Mouse (Mus musculus): ENCODE measurements around the gene Cdk5rap3.

Gene Cdk5rap3

GRCm38 (mm10) chr11:96893203-96893842, 23.0 kb downstream of the Cdk5rap3 start:
- DNase-seq: no peak

DNA sequence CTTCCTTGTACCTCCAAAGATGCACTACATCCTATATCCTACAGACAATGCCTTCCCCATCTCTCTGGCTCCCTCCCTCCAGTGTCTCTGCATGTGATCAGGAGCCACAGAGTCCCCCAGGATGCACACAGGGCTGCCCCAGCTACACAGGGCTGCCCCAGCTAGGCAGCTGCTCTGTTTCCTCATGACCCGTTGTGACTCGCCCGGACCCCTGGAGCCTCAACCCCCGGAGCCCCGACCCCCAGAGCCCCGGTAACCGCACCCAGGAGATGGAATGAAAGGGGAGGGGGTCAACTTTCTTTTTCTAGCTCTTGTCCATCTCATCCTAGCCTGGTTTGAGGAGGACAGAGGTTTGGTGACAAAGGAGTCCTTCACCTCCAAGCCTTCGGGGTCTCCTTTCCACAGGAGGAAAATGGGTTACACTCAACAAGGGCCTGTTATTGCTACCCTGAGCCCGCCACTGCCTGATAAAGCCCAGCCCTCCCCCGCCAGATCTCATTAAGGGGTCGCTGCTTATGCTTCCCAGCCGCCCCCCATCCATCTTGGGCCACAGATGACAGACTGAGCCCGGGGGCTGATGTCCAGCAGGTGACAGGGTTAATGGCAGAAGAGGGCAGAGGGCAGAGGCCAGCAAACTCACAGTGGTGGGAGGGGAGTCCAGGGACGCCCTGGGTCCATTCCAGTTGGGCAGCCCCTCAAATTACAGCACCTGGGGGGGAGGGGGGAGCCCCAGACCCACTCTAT, 24.3 kb downstream of the Cdk5rap3 start:
- DNase-seq: no peak

GRCm38 (mm10) chr11:96886942-96887546, 29.3 kb downstream of the Cdk5rap3 start:
- no peak for DNase-seq

DNA sequence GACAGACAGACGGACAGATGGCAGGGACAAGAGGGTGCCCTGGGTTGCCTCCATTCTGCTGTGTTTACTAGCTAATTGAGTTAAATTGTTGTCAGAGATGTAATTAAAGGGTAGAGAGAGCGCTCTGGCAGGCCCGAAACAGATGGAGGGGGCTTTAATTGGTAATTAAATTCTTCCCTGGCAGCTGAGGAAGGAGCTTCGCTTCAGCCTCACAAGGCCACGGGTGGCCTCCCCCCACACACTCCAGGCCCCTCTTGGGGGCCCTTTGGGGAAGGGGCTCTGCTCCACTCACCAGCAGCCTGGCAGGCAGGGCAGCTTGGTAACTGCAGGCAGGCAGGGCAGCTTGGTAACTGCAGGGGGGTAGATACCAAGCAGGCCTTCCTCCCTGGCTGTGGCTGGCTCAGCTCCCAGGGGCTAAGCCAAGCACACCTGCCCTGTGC, 30.4 kb downstream of the Cdk5rap3 start:
- DNase-seq: no peak

- peak; percentile 48 to 80 for DNase-seq
Observed at GRCm38 (mm10) chr11:96880296-96880695, 36.0 kb downstream of the Cdk5rap3 start.

DNA sequence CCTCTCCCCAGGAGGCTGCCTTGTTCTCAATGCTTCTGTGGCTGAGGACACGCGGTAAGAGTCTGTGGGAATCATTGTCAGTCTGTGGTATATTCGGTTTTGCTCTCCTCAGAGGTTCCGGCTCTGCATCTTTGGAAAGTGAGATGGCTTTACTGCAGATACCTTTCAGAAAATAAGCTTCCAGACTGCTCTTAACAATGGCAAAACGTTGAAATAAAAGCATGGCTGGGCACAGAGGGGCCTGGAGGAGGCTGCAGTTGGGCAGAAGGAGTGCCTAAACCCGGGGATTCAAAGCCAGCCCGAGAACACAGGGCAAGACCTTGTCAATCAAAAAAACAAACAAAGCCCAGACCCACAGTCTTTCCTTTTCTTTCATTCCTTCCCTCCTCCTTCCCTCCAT, 36.9 kb downstream of the Cdk5rap3 start:
- no peak for DNase-seq

- DNase-seq: no peak
Observed at GRCm38 (mm10) chr11:96878715-96879114, 37.6 kb downstream of the Cdk5rap3 start.

DNA sequence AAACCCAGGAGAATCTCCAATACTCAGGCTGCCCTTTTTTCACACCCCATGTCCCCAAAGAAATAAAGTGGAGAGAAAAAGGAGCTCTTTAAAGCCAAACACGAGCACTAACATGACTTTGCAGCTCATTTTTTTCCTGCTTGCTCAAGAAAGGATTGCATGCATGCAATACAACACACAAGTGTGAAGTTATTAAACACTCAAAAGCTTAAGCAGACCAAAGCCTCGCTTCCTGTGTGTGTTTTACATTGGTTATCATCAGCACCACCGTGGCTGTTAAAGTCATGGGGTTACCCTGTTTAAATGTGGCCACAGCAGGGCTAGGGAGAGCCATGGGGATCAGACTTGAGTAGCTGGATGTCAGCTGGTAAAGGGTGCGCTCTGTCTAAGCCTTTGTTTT, 39.2 kb downstream of the Cdk5rap3 start:
- DNase-seq: no peak

DNA sequence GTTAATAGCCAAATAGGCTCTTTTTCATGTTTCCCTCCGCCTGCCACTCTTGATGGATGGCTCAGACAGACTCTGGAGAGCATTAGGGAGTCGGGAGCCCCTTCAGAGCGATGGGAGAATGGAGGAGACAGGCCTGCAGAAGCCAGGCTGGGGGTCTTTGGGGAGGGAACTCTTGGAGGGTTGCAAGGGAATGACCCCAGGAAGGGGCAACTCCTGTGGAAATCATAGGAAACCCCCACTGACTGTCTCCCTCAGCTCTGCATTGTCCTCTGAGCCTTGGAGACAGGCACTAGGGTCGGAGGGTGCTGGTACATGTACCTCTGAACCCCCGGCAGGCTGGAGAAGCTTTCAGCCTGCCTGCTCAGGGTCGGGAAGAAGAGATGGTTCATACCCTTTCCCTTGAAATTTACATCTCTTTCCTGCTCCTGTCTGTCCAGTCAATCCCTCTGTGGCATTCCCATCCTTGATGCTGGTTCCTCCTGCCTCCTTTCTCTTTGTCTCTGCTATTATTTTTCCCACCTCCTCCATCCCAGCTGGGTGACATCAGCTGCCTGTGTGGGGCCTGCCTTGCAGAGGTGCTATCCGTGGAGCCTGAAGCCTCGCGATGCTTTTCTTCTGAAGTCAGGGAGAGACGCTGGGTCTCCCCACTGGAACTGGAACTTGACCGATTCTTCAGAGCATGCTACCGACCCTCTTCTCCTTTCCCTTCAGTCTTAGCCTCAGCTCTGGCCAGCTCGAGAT, 39.8 kb downstream of the Cdk5rap3 start:
- no peak for DNase-seq

DNA sequence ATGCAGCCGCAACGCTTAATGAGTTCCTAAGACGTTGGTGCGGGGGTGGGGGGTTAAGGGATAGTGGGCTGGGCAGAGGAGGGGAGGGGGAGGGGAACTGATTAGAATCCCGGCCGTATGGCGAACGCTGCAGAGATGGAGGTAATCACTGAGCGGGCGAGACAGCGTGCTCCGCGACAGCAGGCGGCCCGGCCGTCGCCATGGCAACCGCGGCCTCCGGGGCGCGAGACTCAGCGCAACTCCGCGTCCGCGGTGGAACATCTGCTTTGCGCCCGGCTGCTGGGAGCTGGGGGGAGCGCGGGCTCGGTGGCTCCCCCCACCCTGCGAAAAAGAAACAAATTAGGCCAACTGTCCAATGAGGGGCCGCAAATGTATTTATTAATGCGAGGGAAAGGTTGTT, 40.6 kb downstream of the Cdk5rap3 start:
- peak; percentile 68 to 83 for DNase-seq

DNA sequence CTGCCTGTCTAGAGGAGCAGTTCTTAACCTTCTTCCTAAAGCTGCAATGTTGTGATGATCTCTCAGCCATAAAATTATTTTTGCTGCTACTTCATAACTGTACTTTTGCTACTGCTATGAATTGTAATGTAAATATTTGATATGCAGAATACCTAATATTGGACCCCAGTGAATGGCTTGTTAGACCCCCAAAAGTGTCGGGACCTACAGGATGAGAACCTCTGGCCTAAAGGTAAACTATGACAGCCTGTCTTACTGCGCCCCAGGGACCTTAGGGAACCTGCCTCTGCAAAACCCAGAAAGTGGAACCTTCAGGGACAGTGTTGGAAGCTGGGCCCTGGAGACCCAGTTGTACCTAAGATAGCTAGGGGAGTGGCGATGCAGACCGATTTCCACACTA, 41.0 kb downstream of the Cdk5rap3 start:
- no peak for DNase-seq

DNA sequence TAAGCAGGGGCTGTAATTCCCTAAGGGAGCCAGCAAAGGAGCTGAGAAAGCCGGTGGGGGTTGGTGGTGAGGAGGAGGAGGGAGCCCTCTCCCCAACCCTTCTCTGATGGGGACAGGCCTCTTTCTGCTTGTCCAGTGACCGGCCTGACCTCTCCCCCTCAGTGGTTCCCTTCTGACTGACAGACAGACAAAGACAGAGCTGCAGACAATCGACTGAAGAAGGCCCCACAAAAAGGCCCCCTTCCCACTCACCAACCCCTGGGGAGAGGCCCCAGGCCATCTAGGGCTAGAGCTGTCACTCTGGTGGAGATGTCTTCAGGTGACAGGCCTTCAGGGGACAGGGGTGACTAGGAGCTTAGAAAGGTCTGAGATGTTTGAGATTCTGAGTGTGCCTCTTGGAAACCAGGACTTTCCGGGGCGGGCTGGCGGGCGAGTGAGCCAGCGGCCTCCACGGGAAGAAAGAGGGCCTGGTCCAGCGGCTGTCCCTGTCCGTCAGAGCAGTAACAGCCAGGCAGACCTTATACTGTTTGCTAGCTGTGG, 42.6 kb downstream of the Cdk5rap3 start:
- DNase-seq: no peak

- DNase-seq: peak in 1 of 2 experiments; percentile 27
Observed at GRCm38 (mm10) chr11:96872441-96873379, 43.6 kb downstream of the Cdk5rap3 start.

DNA sequence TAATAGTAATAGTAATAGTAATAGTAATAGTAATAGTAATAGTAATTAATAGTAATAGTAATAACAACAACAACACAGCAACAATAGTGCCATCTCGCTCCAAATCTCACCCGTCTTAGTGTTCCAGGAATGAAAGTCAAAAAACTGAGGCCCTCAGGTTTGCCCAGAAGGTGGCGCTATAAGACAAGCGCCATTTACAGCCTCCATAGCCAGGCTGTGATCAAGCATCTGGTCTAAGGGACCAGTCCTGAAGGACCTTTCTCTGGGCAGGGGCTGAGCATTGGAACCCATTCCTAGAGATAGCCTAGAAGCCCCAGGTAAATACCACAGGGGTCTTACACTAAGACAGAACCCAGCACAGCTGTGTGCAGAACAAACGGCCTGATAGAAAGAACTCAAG, 49.1 kb downstream of the Cdk5rap3 start:
- peak; percentile 54 to 77 for DNase-seq

DNA sequence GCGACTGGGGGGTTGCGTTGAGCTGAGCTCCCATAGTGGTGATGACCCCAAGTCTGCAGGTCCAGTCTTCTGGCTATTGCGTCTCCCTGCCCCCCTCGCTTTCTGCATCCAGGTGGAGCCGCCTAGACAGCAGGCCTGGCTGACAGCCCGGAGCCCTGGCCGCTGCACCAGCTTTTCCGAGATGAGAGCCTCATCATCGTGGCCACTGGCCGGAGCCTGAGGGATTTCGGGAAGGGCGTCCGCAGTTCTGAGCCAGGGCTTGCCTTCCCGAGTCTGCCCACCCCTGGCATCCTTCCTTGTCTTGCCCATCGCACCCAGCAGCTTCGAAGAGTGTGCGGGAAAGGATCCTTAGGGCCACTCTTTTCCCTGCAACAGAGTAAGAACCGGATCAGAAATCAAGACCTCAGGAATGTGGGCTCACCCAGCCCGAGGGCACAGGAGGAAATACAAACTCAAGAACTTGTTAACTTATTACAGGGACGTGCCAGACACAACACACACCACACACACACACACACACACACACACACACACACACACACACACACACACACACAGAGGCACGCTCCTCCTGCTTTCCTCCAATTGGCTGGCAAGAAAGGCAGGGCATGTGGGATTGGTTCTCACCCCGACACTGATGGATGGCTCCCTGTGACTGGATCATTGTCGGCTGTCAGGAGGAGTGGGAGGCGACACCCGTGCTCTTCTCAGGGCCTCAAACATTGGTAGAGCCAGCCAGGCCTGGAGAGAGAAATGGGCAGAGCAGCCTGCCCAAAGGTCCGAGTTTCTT, 52.9 kb downstream of the Cdk5rap3 start:
- peak; percentile 33 to 65 for DNase-seq

GRCm38 (mm10) chr11:96862534-96862933, 53.8 kb downstream of the Cdk5rap3 start:
- no peak for DNase-seq

- DNase-seq: peak; percentile 93 to 96
Observed at GRCm38 (mm10) chr11:96861878-96862289, 54.4 kb downstream of the Cdk5rap3 start.

DNA sequence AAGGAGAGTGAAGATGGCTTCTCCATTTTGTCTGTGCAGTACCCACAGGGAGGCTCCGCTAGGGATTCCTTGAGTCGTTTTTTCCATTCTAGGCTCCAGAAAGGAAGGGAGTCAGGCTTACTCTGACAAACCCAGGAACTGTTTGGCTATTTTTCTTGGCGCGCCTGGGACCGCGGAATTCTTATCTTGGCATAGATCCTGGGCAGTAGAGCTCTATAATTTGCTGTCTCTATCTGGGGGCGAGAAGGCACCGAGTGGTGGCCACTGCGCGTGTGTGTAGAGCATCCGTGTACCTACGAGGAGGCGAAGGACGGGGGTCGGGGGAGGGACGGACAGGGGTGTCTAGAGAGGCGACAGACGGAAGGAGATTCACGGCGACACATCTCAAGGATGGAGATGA, 54.9 kb downstream of the Cdk5rap3 start:
- peak; percentile 50 to 74 for DNase-seq

DNA sequence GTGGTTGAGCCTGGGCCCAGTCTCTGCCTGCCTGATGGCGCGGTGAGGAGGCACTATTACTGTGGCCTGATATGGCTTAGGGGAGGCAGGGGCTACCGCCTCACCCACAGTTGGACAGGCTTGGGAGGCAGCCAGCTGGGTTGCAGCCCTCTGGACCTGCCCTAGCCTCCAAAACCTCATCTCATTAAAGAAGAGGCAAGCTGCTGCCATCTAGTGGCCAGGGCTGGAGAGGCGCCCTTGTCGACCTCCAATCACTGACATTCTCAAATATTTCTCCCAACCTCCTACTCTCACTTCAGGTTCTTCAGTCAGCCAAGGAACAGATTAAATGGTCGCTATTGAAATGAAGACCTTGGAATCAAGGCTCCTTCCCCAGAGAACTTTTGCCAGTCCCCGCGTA, 55.7 kb downstream of the Cdk5rap3 start:
- peak; percentile 86 for DNase-seq

DNA sequence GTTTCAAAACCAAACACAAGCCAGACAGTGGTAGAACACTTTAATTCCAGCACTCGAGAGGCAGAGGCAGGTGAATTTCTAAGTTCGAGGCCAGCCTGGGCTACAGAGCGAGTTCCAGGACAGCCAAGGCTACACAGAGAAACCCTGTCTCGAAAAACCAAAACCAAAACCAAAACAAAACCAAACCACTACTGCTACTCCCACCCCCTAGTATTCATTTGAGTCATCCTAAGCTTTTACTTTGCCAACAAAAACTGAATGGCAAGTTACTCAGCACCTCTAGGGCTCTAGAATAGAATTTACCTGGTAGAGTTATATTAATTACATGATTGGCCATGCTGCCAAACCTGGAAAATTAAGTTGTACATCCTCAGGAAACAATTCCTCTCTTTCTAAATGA, 56.7 kb downstream of the Cdk5rap3 start:
- no peak for DNase-seq

GRCm38 (mm10) chr11:96857446-96857845, 58.9 kb downstream of the Cdk5rap3 start:
- no peak for DNase-seq

Data from lung, postnatal 4 days (tissue).